ENCODE assay signal across 9 mouse cellular contexts in the genomic region with DNA sequence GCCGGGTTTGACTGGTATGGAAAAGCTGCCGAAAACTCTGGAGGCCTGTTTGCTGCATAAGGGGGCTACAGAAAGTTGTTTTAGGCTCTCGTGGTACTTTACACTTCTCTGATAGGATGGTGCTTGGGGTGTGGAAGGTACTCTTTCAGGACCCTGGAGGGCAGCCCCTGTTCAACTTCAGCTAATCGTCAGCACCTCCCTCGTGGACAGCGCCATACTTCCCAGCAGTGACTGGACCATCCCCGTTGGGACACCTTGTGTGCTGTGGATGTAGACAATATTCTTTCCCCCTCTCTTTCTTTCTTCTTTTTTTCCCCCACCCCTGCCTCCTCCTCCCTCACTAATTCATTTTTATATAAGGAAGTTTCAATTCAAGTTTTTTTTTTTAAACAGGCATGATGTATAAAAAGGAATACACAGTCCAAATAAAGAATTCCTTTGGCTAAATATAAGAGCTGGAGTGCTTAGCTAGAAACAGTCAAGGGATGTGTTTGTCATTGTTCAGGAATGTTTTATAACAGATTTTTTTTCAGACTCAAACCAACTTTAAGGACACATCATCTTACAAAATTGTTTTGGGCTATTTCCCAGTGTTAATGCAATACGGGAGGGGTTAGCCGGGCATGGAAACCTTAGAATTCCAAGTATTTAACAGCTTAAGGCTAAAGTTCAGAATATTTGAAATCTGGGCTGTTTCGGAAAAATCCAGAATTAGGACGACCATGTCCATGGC.
DNase-seq lines count a peak whose midpoint lies in the region; ATAC-seq and TF ChIP-seq lines count a peak whose summit lies in the region.
"Had no signal": no experiment of that assay in that cellular context is flagged by ENCODE, and none has a peak within 500 bp of the region (broad histone marks: within the 10 kb centered on the region; RNA-seq: fewer than 3 reads in every experiment).

No protein-coding gene starts in this region.

- H3K4me2 ChIP-seq in hindbrain, embryonic 14.5 days (replicated peaks) = no peak overlapping the region
- H3K4me2 ChIP-seq in hindbrain, embryonic 12.5 days (replicated peaks) = no peak overlapping the region
- H3K4me2 ChIP-seq in limb, embryonic 14.5 days (replicated peaks; ENCODE audit: low read depth, low read length, severe bottlenecking) = no peak overlapping the region

- H3K9me3 ChIP-seq in hindbrain, embryonic 14.5 days (ENCODE audit: control insufficient read depth, low read length) = no peaks in the 10 kb centered on the region
- H3K9me3 ChIP-seq in hindbrain, embryonic 12.5 days (replicated peaks) = no peaks in the 10 kb centered on the region
- H3K9me3 ChIP-seq in limb, embryonic 14.5 days (ENCODE audit: control insufficient read depth, low read length) = no peaks in the 10 kb centered on the region

- 65% methylated on average over 11 of the region's 11 CpGs for WGBS in hindbrain, embryonic 14.5 days
- 65% methylated on average over 11 of the region's 11 CpGs for WGBS in hindbrain, embryonic 12.5 days
- WGBS in limb, embryonic 14.5 days = 56% methylated on average over 11 of the region's 11 CpGs

- no peak overlapping the region for H3K9ac ChIP-seq in hindbrain, embryonic 14.5 days
- H3K9ac ChIP-seq in hindbrain, embryonic 12.5 days = no peak overlapping the region
- no peak overlapping the region for H3K9ac ChIP-seq in limb, embryonic 14.5 days (ENCODE audit: low read depth, low read length, severe bottlenecking)
- H3K9ac ChIP-seq: liver, embryonic 14.5 days had no signal

- no peak overlapping the region for H3K27ac ChIP-seq in hindbrain, embryonic 14.5 days
- no peak overlapping the region for H3K27ac ChIP-seq in hindbrain, embryonic 12.5 days
- no peak overlapping the region for H3K27ac ChIP-seq in limb, embryonic 14.5 days (replicated peaks; ENCODE audit: low read depth, low read length)
- H3K27ac ChIP-seq: liver, embryonic 14.5 days had no signal

- ATAC-seq in hindbrain, embryonic 14.5 days (ENCODE audit: low FRiP score) = no peak
- no peak for ATAC-seq in hindbrain, embryonic 12.5 days (ENCODE audit: low FRiP score)
- ATAC-seq in limb, embryonic 14.5 days (ENCODE audit: low FRiP score, low read depth) = no peak
- no peak for ATAC-seq in erythroblast, adult 5-6 weeks (replicated peaks; ENCODE audit: low FRiP score, poor library complexity, severe bottlenecking)

- no peaks in the 10 kb centered on the region for H3K27me3 ChIP-seq in hindbrain, embryonic 14.5 days (ENCODE audit: control insufficient read depth, insufficient read depth, low read length)
- peaks cover 3% of the 10 kb centered on the region; the same call in 1 of the 2 replicates for H3K27me3 ChIP-seq in hindbrain, embryonic 12.5 days
- no peaks in the 10 kb centered on the region for H3K27me3 ChIP-seq in limb, embryonic 14.5 days (ENCODE audit: control insufficient read depth, insufficient read depth, low read length)

- no peak overlapping the region for H3K4me3 ChIP-seq in hindbrain, embryonic 14.5 days (replicated peaks; ENCODE audit: low read length)
- H3K4me3 ChIP-seq in hindbrain, embryonic 12.5 days = no peak overlapping the region
- no peak overlapping the region for H3K4me3 ChIP-seq in limb, embryonic 14.5 days (replicated peaks; ENCODE audit: low read length)

- DNase-seq in hindbrain, embryonic 14.5 days (ENCODE audit: low spot score) = peak; percentile 36
- DNase-seq in ES-CJ7 (ENCODE audit: low read depth, low spot score) = peak; percentile 27
- DNase-seq in c-Kit-positive CD71-negative TER-119-negative erythroid progenitor cells, embryonic 14.5 days (ENCODE audit: low read depth) = peak; percentile 24
- DNase-seq in limb, embryonic 14.5 days (ENCODE audit: low spot score) = peak; percentile 79
- no peak for DNase-seq in cerebellum, adult 11-12 months
- no peak for DNase-seq in urinary bladder, adult 18-20 months (ENCODE audit: low spot score in 2 of 2)

- no peaks in the 10 kb centered on the region for H3K36me3 ChIP-seq in hindbrain, embryonic 14.5 days (replicated peaks; ENCODE audit: control insufficient read depth, insufficient read depth)
- H3K36me3 ChIP-seq in hindbrain, embryonic 12.5 days = no peaks in the 10 kb centered on the region
- no peaks in the 10 kb centered on the region for H3K36me3 ChIP-seq in limb, embryonic 14.5 days (ENCODE audit: control insufficient read depth, insufficient read depth, low read length)

- no peaks in the 10 kb centered on the region for H3K4me1 ChIP-seq in hindbrain, embryonic 14.5 days (replicated peaks; ENCODE audit: control insufficient read depth, insufficient read depth, low read length)
- H3K4me1 ChIP-seq in hindbrain, embryonic 12.5 days = no peaks in the 10 kb centered on the region
- no peaks in the 10 kb centered on the region for H3K4me1 ChIP-seq in limb, embryonic 14.5 days (ENCODE audit: control insufficient read depth, insufficient read depth, low read length)

- no peak for TF ChIP-seq POLR2A in limb, embryonic 14.5 days (IDR thresholded peaks at IDR 0.05; ENCODE audit: borderline replicate concordance, extremely low read depth, insufficient read depth, insufficient read length)

Comparison
In these comparisons a context has a peak if more than half of its experiments do, and no peak if none do; other contexts are left out.
1. DNase-seq: peak in hindbrain, embryonic 14.5 days (single experiment), ES-CJ7 (single experiment), c-Kit-positive CD71-negative TER-119-negative erythroid progenitor cells, embryonic 14.5 days (single experiment) and limb, embryonic 14.5 days (single experiment); none in cerebellum, adult 11-12 months (single experiment) and urinary bladder, adult 18-20 months (0 of 2).